Mouse (Mus musculus) urinary bladder, adult 18-20 months (tissue): ENCODE results near the gene Eif2d.

Experiments used
- DNase-seq, 2 experiments: peaks; one replicate each; pipeline ENCODE4 v3.0.0; 2022; ENCODE audit warnings: low spot score in 2 of 2, mixed read lengths in 2 of 2

Eif2d gene

GRCm38 (mm10) chr1:131213361-131213760 lies 60.4 kb downstream of the Eif2d start:
- no peak for DNase-seq

GRCm38 (mm10) chr1:131218933-131219332 lies 66.0 kb downstream of the Eif2d start:
- DNase-seq = no peak

GRCm38 (mm10) chr1:131221822-131222590 lies 69.0 kb downstream of the Eif2d start:
- no peak for DNase-seq

GRCm38 (mm10) chr1:131223345-131223744 lies 70.4 kb downstream of the Eif2d start:
- DNase-seq = no peak

GRCm38 (mm10) chr1:131224848-131225471 lies 72.0 kb downstream of the Eif2d start:
- DNase-seq = no peak

- no peak for DNase-seq
Measured at GRCm38 (mm10) chr1:131228225-131228624, 75.2 kb downstream of the Eif2d start.

- DNase-seq = no peak
Measured at GRCm38 (mm10) chr1:131228659-131229058, 75.7 kb downstream of the Eif2d start.

- DNase-seq = no peak
Measured at GRCm38 (mm10) chr1:131233527-131233926, 80.5 kb downstream of the Eif2d start.

GRCm38 (mm10) chr1:131236077-131236476 lies 83.1 kb downstream of the Eif2d start:
- no peak for DNase-seq
